Mouse (Mus musculus): Measurements from ENCODE around the gene Bicd2.
A peak's percentile ranks its signal among the peaks of the same experiment; 100 is the strongest.

Gene Bicd2

GRCm38 (mm10) chr13:49324871-49325270 lies 16.5 kb upstream of the Bicd2 start:
- DNase-seq (ENCODE audit: inconsistent age in 2 of 2, low spot score in 1 of 2), result no peak

- DNase-seq (ENCODE audit: inconsistent age in 2 of 2, low spot score in 1 of 2), result peak in 1 of 2 experiments; percentile 87
These were observed 14.9 kb upstream of the Bicd2 start for GRCm38 (mm10) chr13:49326246-49327206.

DNA sequence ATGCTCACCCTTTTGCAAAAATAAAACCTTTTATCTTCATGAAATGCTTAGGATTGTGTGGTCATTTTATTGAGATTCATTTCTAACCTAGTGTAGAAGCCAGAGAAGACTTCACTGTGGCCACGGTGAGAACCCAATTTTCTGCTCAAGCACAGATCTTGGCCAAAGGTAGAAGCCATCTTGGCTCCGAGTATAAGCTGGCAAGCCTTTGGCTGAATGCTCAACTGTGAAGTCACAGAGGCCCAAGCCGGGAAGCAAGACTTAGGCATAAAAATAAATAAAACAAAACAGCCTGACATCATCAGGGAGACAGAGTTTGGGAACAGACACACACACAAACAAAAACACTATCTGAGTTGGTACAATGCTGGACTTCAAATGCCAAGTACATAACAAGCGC lies 13.3 kb upstream of the Bicd2 start:
- DNase-seq (ENCODE audit: inconsistent age in 2 of 2, low spot score in 1 of 2), result no peak

- DNase-seq (ENCODE audit: inconsistent age in 2 of 2, low spot score in 1 of 2), result no peak
These were observed 8.1 kb upstream of the Bicd2 start for GRCm38 (mm10) chr13:49333250-49333649.

GRCm38 (mm10) chr13:49335077-49335982 lies 6.1 kb upstream of the Bicd2 start:
- no peak for DNase-seq (ENCODE audit: inconsistent age in 2 of 2, low spot score in 1 of 2)

DNA sequence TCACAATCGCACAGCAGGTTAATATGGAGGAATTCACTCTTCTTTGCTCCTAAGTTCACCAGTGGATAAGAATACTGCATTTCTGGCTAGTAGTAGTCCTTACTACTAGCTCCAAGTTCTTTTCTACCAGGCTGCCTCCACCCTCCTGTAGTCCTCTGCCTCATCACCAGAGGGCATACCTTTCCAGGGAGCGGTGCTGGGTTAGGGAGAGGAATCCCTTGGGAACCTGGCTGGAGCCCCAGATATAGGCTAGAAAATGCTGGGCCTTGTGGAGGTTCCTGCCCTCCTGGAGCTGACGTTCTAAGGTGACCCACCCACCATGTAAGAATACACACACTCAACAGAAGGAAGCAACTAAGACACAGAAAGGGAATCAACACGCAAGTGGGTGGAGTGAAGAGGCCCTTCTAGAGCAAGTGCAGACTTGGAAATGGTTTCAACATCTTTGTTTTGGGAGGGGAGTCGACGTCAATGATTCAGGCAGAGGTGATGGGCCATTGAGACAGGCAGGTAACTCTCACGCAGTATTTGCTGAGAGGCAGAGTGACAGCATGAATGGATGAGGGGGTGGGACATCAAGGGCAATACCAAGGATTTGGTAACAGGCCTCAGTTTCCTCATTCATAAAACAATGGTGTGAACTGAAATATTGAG lies 2.4 kb upstream of the Bicd2 start:
- peak; percentile 62 to 90 for DNase-seq (ENCODE audit: inconsistent age in 2 of 2, low spot score in 1 of 2)

- DNase-seq (ENCODE audit: inconsistent age in 2 of 2, low spot score in 1 of 2), result peak in 1 of 2 experiments; percentile 67
These were observed 692 bp downstream of the Bicd2 start for GRCm38 (mm10) chr13:49341831-49342722.

- no peak for DNase-seq (ENCODE audit: inconsistent age in 2 of 2, low spot score in 1 of 2)
These were observed 1.3 kb downstream of the Bicd2 start for GRCm38 (mm10) chr13:49342723-49343100.

DNA sequence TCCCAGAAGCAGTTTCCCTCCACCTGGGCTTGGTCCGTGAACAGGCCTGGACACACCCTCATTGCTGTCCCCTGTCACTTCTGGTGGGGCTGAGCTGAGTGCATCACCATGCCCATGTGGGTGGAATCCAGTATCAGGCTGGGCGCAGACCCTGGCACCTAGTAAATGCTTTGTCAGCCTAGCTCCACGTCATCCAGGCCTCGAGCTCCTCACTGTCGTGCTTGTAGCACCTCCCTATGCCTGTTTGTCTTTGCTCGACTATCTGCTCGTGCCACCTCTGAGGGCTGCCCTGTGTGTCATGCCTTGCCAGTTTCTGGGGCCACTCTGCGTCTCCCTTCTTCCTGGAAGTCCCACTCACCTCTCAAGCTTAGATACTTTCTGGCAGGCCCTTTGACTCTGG lies 3.2 kb downstream of the Bicd2 start:
- DNase-seq (ENCODE audit: inconsistent age in 2 of 2, low spot score in 1 of 2), result no peak

GRCm38 (mm10) chr13:49345476-49345875 lies 4.1 kb downstream of the Bicd2 start:
- DNase-seq (ENCODE audit: inconsistent age in 2 of 2, low spot score in 1 of 2), result peak; percentile 71 to 86

GRCm38 (mm10) chr13:49348522-49348921 lies 7.1 kb downstream of the Bicd2 start:
- DNase-seq (ENCODE audit: inconsistent age in 2 of 2, low spot score in 1 of 2), result no peak

GRCm38 (mm10) chr13:49349335-49349734 lies 8.0 kb downstream of the Bicd2 start:
- no peak for DNase-seq (ENCODE audit: inconsistent age in 2 of 2, low spot score in 1 of 2)

DNA sequence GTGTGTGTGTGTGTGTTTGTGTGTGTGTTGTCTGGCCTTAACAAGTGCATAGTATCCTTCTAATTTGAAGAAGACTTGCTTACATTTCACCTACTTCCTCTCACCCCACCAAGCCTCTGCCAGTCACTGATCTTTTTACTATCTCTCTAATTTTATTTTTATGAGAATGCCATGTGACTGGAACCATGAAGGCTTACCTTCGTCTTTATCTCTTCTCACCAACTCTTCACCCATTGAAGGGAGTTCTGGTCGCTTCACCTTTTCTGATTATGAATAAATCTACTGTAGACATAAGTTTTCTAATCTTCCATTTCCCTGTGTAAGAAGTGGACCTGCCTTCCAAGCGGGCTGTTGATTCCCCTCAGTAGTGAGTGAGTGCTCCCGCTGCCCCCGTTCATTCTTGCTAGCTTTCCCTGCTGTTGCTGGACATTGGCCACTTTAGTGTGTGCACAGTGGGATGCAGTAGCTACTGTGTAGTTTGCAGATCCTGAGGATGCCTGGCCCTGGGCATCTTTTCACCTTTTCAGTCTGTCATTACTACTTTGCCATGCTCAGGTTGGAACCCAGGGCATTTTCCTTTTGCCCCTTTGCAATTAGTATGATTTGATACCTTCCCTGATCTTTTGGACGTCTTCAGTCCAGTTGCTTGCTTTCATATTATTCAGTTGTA lies 8.6 kb downstream of the Bicd2 start:
- no peak for DNase-seq (ENCODE audit: inconsistent age in 2 of 2, low spot score in 1 of 2)

- peak in 1 of 2 experiments; percentile 34 for DNase-seq (ENCODE audit: inconsistent age in 2 of 2, low spot score in 1 of 2)
These were observed 11.3 kb downstream of the Bicd2 start for GRCm38 (mm10) chr13:49352581-49353159.

- no peak for DNase-seq (ENCODE audit: inconsistent age in 2 of 2, low spot score in 1 of 2)
These were observed 12.0 kb downstream of the Bicd2 start for GRCm38 (mm10) chr13:49353422-49353821.

- DNase-seq (ENCODE audit: inconsistent age in 2 of 2, low spot score in 1 of 2), result no peak
These were observed 12.7 kb downstream of the Bicd2 start for GRCm38 (mm10) chr13:49353991-49354507.

DNA sequence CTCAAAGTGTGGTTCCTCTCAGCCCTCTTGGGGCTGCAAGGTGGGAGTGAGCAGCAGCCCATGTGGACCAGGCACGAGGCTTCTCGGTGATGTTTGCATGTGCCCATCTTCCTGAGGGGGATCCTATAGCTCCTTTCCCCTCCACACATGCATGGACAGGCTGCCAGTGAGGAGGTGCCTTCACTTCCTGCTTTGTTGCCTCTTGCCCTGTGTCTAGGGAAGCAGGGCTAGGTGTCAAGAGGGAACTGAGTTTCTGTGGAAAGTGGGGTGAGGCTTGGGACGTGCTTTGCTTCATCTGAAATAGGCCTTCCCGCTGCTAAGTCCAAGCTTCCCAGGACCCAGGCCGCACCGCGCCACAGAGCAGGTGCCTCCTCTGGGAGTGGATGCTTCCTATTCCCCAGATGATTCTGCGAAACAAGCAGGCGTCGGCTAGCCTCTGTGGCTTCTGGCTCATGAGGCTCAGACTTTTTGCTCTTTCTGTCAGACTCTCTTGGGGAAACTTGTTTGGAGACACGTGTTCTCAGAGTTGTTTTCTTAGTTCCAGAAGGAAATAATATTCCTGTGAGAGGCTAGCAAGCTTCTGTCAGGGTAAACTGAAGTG lies 14.2 kb downstream of the Bicd2 start:
- peak in 1 of 2 experiments; percentile 33 for DNase-seq (ENCODE audit: inconsistent age in 2 of 2, low spot score in 1 of 2)

- DNase-seq (ENCODE audit: inconsistent age in 2 of 2, low spot score in 1 of 2), result peak in 1 of 2 experiments; percentile 29
These were observed 14.7 kb downstream of the Bicd2 start for GRCm38 (mm10) chr13:49356090-49356489.

Measured in adrenal gland, adult (tissue).